Mouse (Mus musculus) regulatory T cell (primary cell): ENCODE results near the gene Zswim3.
"Not testable (repeated sequence)": the region's sequence is repeated elsewhere in the genome, so short reads cannot be mapped to it uniquely, and the experiment has no call there.

Experiments used
- in situ Hi-C: fragments of 300-600 bp; cut with MboI, MseI; formaldehyde crosslinking; loops from one replicate; pipeline ENCODE4 v1.15.1; 2025; ENCODE audit warnings: high pct_unique_total_duplicates

Gene Zswim3

GRCm38 (mm10) chr2:164779481-164780086, 25.3 kb upstream of the Zswim3 start, which contains the start of gene Tnnc2:
Tnnc2 (minus strand) TSS chr2:164779967.
- in situ Hi-C loops: no loop called here

- in situ Hi-C loops: no loop called here
These were observed 23.0 kb upstream of the Zswim3 start for GRCm38 (mm10) chr2:164781876-164782275.

GRCm38 (mm10) chr2:164783926-164784581, 20.8 kb upstream of the Zswim3 start:
- in situ Hi-C loops: no loop called here

- in situ Hi-C loops: no loop called here
These were observed 20.0 kb upstream of the Zswim3 start for GRCm38 (mm10) chr2:164784869-164785420.

GRCm38 (mm10) chr2:164785481-164786387, 19.2 kb upstream of the Zswim3 start, which contains the start of gene Snx21:
Snx21 (plus strand) TSS chr2:164785823.
- in situ Hi-C loops: no loop called here

- in situ Hi-C loops: no loop called here
These were observed 18.5 kb upstream of the Zswim3 start for GRCm38 (mm10) chr2:164786388-164786885.

- in situ Hi-C loops: no loop called here
These were observed 17.9 kb upstream of the Zswim3 start for GRCm38 (mm10) chr2:164787032-164787431.

GRCm38 (mm10) chr2:164787779-164788178, 17.1 kb upstream of the Zswim3 start:
- in situ Hi-C loops: no loop called here

GRCm38 (mm10) chr2:164788411-164788810, 16.5 kb upstream of the Zswim3 start:
- in situ Hi-C loops: no loop called here

GRCm38 (mm10) chr2:164790451-164790850, 14.4 kb upstream of the Zswim3 start:
- in situ Hi-C loops: no loop called here

GRCm38 (mm10) chr2:164791841-164792261, 13.0 kb upstream of the Zswim3 start:
- in situ Hi-C loops: no loop called here

GRCm38 (mm10) chr2:164792400-164793190, 12.3 kb upstream of the Zswim3 start:
- in situ Hi-C loops: no loop called here

GRCm38 (mm10) chr2:164793236-164793635, 11.7 kb upstream of the Zswim3 start:
- in situ Hi-C loops: no loop called here

GRCm38 (mm10) chr2:164793772-164794171, 11.1 kb upstream of the Zswim3 start:
- in situ Hi-C loops: no loop called here

- in situ Hi-C loops: no loop called here
These were observed 10.6 kb upstream of the Zswim3 start for GRCm38 (mm10) chr2:164794293-164794692.

- in situ Hi-C loops: no loop called here
These were observed 9.0 kb upstream of the Zswim3 start for GRCm38 (mm10) chr2:164795868-164796267.

- in situ Hi-C loops: not testable (repeated sequence)
These were observed 6.3 kb upstream of the Zswim3 start for GRCm38 (mm10) chr2:164798554-164798953.

GRCm38 (mm10) chr2:164800252-164801004, 4.5 kb upstream of the Zswim3 start:
- in situ Hi-C loops: no loop called here

GRCm38 (mm10) chr2:164803201-164803920, 1.5 kb upstream of the Zswim3 start:
- in situ Hi-C loops: no loop called here
